Mouse (Mus musculus) C2C12 (cell line): ENCODE results near the gene Mapre3.

ENCODE experiments used
- CEBPB ChIP-seq: IDR thresholded peaks from one replicate; pipeline ENCODE4 v1.6.1; 2011; ENCODE audit warnings: low read depth, mild to moderate bottlenecking, control low read depth, moderate library complexity
- CTCF ChIP-seq: IDR thresholded peaks from one replicate; pipeline ENCODE4 v1.5.1; 2011; ENCODE audit not compliant: control insufficient read depth, insufficient read depth, insufficient read length
- FOSL1 ChIP-seq: IDR thresholded peaks from one replicate; pipeline ENCODE4 v1.8.0; 2011; ENCODE audit warnings: mild to moderate bottlenecking, low read length; ENCODE audit not compliant: poor library complexity, insufficient read depth, severe bottlenecking
- MAX ChIP-seq: IDR thresholded peaks from one replicate; pipeline ENCODE4 v1.6.1; 2011; ENCODE audit warnings: mild to moderate bottlenecking, control low read depth
- MYOG ChIP-seq: IDR thresholded peaks from one replicate; pipeline ENCODE4 v1.6.1; 2011; ENCODE audit not compliant: control insufficient read depth, insufficient read length; ENCODE audit errors: extremely low read depth
- USF1 ChIP-seq: IDR thresholded peaks from one replicate; pipeline ENCODE4 v1.6.1; 2011; ENCODE audit warnings: low read depth, mild to moderate bottlenecking, control low read depth, moderate library complexity

GRCm38 (mm10) chr5:30814424-30815119 lies at the start of gene Mapre3:
- TF ChIP-seq CTCF (no peak), MAX (no peak), USF1 (no peak), MYOG (no peak), CEBPB (no peak), FOSL1 (no peak)
